Mouse (Mus musculus) natural killer cell, adult 2 months (primary cell): ENCODE data around the gene Cdc42bpa.
"Not testable (repeated sequence)": the region's sequence is repeated elsewhere in the genome, so short reads cannot be mapped to it uniquely, and the experiment has no call there.

Source experiments
- DNase-seq, 2 experiments: peaks; one replicate each; pipeline ENCODE4 v3.0.0; 2022; ENCODE audit warnings: low spot score in 2 of 2

Cdc42bpa gene

DNA sequence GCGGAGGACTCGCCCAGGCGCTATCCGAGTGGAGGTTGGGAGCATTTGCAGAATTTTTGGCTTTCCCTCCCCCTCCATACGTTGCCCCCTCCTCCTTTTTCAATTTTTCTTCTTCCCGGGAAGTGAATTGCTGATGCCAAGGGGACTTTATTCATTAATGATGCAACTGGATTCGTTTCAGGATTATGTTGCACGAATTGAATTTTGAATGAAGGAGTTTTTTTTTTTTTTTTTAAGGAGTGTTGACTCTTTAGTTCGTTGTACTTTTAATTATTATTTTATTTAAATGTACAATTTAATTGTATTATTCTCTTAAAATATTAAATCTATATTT is 238 bp downstream of the Cdc42bpa start:
- no peak for DNase-seq

DNA sequence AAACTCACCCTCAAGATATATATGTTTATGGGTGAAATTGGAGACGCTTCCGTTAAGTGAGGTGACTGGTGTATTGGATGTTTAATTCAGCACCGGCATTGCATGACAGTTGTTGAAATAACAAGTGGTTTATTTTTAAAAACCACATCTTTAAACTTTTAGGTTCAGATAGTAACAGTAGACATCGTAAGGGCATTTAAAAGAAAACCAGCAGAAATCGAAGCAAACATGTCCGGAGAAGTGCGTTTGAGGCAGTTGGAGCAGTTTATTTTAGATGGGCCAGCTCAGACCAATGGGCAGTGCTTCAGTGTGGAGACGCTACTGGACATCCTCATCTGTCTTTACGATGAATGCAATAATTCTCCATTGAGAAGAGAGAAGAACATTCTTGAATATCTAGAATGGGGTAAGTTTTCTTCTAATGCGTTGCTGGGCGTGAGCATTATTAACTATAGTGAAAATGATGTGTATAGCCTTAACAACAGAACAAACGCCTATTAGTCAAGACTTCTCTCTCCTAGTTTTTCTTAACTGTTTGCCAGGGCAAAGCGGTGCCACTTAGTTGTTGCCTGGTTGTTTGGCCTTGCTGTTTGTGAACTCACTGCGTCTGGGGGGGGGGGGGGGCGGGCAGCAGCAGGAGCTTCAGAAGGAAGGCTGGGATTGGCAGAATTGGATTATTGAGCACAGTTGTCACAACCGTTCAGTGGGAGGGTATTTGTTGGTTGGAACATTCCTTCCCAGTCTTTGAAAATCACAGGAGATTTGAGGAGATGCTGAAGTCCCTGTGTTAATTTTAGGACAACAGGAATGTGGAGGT is 818 bp downstream of the Cdc42bpa start:
- DNase-seq, result no peak

DNA sequence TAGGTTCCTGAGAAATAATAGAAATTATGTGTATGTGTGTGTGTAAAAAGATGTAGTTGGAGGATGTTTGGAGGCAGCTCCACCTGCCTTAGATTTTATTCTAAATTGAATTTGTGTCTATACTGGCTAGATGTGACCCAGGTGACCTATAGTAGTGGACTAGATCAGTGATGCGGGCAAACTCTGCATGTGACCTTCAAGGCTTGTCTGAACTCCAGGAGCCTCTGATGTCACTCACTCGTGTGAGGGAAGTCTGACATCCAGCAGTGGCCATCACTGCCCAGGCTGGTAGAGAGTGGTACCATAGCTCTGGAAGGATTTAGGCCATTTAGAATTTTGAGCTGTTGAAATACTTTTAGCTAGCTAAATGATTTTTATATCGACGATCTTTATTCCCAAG is 1.5 kb downstream of the Cdc42bpa start:
- DNase-seq, result no peak

DNA sequence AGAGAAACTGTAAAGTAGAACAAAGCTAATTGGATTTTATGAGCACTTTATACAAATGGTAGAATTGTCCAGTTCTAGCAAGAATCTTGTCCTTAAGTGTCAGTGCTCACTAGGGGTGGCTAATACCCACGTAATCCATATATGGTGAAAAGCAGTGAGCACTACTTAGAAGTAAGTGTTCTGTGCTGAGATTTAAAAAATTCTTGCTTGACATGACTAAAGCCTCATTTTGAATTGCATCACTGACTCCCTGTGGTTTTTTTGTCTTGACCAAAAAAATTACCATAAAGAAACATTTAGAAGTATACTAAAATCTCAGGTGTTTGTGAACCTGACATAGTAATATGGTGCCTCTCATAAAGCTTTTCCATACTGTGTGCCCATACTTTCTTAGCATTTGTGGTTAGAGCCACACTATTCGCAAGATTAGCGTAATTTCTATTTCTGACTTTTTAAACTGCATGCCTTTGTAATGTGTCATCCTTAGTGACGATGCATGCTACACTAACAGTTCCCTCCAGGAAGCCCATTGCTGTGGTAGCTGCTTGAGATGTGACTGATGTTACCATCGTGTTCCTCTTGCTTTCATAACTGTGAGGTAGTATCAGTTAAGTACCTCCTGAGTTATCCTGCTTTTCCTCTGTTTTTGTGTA is 9.6 kb downstream of the Cdc42bpa start:
- DNase-seq, result no peak

DNA sequence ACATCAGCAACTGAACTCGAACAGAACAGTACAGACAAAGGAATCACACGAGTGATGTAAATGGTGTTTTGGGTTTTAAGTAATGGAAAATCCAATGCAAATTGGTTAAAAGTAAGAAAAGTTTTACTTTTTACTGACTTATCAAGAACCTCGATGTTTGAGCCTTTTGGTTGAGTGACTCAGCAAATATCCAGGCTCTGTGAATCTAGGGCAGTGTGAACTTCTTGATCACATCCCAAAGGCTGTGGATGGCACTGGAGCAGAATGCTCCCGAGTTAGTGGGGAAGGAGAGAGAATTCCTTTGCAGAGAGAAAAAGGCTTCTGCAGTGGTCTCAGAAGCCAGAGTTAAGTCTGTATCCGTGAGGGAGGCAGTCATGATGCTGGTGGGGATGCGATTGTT is 14.7 kb downstream of the Cdc42bpa start:
- no peak for DNase-seq

DNA sequence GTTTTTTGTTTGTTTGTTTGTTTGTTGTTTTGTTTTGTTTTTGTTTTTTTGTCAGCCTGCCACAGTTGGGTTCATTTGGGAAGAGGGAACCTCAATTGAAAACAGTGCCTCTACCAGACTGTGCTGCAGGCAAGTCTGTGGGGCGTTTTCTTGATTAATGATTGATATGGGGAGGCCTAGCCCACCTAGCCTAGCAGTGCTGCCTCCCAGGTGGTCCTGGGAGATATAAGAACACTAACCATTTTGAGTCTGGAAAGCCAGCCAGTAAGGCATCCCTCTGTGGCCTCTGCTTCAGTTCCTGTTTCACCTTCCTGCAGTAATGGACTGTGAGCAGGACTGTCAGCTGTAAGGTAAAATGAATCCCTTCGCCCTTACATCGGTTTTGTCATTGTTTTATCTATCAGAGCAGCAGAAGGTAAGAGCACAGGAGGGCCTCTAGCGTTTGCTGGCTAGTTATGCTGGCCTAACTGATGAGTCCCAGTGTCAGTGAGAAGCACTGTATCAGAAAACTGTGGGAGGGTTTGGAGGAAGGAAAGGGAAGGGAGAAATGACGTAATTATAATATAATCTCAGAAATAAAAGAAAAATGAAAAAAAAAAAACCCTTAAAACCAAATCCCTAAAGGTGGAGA is 15.5 kb downstream of the Cdc42bpa start:
- no peak for DNase-seq

DNA sequence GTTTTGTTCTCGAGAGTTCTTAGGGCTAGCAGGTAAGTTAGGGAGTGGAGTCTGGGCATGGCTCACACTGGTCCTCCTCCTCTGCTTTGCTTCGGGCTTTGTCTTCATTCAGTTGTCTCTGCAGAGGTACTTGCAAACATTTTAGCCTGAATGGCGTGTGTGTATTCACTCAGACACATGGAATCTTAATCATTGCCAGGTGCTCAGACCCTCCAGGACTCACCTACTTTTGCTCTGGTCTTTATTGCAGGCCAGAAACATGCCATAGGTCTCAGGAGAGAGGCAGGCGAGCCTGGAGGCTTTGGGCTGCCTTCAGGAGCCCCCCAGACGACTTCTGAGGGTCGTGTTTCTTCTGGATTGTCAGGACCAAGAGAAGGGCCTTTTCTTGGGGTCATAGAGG is 17.2 kb downstream of the Cdc42bpa start:
- no peak for DNase-seq

DNA sequence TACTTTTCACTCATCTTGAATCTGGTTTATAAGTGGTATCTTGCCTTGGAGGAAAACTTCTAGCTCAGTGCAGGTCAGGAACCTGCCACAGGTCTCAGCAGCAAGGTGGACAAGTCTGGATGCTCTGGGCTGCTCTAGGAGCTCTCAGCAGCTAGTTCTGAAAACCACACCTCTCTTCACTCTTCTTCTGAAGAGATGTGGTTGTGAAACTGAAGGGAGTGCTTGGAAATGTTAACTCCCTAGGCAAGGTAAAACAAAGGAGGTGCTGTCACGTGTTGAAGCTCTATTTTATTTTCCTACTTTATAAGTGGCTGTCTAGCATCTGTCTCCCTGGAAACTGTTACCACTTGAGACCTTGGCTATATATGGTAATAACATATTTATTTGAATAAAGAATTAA is 18.5 kb downstream of the Cdc42bpa start:
- DNase-seq, result no peak

DNA sequence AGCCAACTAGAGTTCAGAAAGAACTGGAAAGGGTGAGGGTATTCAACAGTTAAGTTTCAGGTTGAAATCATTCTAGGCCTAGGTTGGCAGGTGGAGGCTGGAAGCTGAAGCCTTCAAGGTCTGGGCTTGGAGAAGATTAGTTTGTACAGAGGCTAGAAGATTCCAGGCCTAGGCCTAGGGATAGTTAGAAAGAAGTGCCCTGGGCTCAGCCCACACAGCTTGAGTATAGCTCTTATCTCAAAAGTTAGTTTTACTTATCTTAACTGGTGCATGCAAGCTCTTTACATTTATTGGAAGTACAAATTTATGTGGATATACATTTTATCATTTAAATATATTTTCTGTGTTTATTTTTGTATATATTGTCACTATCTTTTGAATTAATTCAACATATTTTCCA is 21.4 kb downstream of the Cdc42bpa start:
- no peak for DNase-seq

DNA sequence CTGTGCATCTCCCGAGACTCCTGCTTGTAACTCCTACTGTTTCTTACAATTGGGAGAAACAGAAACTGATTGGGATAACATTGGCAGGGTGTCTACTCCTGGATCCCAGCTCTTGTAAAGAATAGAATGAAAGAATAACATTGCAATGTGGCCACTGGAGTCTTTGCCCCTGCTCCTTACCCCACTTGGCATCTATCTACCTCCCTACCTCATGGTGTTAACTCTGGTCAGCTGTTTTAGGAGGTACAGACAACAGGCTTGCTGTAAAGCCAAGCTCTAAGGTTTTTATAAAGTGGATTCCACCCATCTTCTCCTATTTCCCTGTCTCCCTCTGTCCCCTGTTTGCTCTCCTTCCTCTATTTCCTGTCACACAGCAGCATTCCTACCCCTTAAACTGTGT is 21.9 kb downstream of the Cdc42bpa start:
- DNase-seq, result no peak

DNA sequence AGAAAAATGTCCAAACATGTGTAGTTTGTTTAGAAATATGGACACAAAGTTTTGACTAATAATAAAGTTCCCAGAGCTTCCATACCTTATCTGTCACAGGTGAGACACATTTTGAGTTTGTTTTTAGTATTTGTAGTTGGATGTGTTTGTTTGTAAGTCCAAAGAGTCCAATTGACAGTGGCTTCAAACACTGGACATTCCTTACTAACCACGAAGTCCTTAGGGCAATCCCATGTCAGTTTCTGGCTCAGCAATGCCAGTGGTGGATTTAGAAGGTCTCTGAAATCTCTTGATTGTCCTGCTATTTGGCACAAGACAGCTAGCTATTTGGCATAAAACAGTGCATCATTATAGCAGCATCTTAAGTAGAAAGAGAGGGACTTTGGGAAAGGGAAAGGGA is 22.7 kb downstream of the Cdc42bpa start:
- no peak for DNase-seq

DNA sequence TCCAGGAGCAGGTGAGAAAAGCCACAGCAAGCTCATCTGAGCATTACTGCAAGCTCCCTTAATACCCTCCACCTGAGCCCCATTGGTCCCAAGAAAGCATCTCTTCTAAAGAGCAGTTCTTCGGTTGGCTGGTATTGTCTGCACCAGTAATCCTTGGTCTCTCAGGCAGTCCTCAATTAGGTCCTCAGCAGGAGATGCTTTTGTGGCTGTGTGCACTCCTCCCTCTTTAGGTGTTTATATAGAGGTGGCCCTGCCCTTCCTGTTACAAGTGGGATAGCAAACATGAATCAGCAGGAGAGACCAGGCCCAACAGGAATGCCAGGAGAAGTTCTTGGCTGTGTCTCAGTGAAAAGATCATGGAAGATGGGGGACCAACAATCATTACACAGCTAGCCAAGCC is 23.9 kb downstream of the Cdc42bpa start:
- DNase-seq, result no peak

DNA sequence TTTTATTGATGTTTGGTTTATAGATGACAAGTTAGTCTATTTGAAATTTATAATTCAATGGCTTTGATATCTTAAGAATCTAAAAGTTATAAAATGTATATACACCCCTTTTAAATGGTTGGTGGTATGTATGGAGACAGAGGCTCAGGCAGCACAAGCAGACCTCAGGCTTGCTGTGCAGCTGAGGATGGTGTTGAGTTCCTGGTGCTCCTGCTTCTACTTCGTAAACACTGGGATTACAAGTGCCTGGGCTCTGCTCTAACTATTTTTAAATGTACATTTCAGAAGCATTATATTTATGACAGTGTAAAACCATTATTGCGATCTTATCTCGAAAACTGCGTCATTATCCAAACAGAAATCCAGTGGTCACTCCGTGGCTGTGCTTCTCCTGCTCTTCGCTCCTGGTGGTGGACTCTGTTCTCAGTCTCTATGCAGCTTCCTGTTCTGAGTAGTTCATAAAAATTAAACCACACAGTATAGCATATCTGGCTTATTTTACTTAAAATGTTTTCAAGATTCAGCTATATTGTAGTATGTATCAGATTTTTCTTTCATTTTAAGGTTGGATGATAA is 31.5 kb downstream of the Cdc42bpa start:
- no peak for DNase-seq

DNA sequence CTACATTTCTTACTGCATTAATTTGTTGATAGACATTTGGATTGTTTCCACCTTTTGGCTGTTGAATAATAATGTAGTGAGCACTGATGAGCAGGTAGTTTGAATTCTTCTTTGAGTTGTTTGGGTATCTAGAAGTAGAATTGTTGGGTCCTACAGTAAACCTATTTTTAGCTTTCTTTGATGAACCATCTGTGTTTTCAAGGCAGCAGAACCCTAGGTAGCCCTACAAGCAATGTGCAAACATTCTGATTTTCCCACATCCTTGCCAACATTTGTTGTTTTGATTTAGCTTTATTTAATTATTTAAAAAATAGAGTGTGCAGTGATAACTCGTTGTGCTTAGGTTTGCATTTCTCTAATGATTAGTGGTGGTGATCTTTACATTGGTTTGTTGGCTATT is 32.0 kb downstream of the Cdc42bpa start:
- no peak for DNase-seq

DNA sequence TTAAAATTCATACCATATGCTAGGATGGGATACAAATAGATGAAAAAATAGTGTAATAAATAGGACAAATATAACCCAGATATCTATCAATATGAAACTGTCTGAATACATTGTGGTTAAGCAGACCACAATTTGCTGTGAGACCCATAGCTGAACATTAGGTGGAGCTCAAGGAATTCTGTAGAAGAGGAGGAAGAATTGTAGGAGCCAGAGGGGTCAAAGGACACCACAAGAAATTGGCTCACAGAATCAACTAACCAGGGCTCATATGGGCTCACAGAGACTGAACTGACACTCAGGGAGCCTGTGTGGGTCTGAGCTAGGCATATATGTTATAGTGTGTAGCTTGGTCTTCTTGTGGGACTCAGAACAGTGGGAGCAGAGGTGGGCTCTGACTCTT is 47.8 kb downstream of the Cdc42bpa start:
- DNase-seq, result no peak

DNA sequence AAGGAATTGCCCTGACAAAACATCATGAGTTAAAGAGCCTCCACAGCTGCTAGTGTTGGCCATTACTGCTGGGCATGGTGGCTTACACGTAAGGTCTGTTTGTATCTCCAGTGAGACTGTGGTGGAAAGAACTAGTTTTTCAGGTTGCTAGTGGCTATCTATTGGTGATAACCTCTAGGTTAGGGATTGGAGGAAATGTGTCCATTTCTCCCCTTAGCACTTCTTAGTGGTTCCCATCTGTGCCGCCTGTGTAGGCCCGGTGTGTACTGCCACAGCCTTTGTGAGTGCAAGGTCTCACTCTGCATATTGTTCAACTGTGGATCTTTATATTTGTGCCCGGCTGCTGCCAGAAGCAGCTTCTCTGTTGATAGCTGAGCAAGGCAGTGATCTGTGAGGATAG is 53.2 kb downstream of the Cdc42bpa start:
- no peak for DNase-seq

DNA sequence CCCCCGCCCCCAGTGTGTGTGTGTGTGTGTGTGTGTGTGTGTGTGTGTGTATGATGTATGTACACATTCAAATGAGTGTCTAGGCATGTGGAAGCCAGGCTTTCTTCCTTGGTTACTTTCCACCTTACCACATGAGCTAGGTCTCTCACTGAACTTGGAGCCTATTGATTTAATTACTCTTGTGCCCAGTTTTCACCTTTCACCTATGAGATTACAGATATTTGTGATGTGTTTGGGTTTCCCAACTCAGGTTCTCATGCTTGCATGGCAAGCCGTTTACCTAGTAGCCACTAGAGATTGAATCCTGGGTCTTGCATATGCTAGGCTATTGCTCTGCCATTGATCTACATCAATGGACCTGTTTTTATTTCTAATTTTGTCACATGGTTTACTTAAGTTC is 57.9 kb downstream of the Cdc42bpa start:
- DNase-seq, result no peak

DNA sequence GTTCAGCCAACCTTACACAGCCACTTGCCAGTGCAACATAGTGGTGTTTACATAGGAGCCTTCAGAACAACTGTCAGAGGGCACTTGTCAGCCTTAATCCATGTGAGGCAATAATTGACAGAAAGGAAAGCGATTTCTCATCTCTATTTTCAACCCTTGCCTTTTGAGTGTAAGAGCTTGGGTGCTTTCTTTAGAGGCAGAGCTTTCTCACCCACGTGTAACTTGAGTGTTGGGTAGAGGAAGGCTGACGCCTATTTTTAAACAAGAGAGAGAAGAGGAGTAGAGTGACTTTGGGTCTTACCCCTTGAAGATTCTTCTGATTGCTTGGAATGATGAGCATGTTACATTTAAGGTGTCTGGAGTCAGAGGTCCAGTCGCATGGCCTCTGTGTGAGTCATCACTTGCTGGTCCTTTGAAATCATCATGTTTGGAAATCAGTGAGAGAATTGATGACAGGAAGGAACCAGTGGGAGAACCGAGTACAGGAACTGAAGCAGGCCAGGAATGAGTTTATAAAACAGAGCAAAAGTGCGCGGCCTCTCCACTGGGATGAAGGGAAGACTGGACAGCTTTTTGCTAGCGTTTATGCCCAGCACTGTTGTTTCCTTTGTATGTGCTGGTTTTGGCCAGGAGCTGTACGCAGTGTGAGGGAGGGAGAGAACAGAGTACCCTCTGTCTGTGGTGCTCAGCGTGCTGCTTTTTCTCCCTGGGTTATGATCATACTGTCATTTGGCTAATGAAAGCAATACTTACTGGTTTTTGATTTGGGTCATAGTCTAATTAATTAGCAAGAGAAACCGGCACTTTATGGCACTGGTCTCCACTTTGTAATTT is 61.4 kb downstream of the Cdc42bpa start:
- DNase-seq, result no peak

DNA sequence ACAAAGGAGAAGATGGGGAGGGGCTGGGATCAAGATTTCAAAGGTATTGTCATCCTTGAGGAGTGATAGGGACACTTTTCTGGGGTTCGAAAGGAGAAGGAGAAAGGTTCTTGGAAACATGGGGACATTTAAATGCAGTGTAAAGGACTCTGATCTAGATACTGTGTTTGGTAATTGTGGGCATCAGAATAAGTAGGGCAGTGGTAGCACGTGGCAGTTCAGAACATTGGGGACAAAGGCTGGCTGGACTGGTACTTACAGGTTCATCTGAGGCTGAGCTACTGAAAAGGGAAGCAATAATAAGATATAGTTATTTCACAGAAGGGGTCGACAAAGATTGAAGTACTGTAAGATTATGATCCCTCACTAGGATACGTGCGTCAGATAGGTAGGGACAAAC is 63.2 kb downstream of the Cdc42bpa start:
- DNase-seq, result no peak

DNA sequence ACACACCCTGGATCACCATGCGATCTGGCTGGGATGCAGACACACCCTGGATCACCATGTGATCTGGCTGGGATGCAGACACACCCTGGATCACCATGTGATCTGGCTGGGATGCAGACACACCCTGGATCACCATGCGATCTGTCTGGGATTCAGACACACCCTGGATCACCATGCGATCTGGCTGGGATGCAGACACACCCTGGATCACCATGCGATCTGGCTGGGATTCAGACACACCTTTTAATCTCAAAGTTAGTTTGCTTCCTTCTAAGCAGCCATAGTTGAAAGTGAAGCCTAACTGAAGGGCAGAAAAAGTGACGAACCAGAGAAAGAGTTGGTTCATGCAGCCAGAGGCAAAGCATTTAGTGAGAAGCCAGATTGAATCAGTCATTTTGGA is 69.6 kb downstream of the Cdc42bpa start:
- not testable (repeated sequence) for DNase-seq

DNA sequence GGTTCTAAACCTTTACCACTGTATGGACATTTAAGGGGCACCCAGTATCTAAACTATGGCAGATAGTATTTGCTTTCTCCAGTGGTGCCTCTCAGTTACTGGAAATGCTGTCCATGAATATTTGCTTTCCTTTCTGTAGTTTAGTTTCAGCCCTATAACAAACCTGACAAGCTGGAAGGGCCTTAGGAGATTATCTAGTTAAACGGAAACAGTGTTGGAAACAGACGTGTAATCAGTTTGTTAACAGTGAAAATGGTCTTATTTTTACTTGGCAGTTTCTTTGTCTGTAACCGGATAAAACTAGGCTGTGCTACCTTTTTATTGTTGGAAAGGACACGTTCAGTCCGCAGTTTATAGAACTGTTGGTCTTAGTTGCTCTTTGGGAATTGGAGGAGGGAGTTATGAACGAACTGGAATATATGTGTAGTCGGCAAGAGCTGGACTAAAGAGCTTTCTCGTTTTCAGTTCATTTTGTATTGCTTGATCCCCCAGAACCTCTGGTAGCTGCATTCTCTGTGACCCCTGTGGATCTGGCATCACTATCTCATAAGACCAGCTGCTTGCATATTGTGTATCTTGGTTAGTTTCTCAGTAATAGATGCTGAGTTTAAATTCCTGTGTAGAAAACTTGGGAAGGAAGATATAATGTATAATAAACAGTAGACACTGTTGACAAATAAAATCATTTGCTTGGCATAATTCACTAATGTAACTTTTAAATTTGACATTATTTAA is 70.5 kb downstream of the Cdc42bpa start:
- no peak for DNase-seq
